Mouse (Mus musculus): ENCODE measurements at regions not wholly inside any gene's neighbourhood (a gene's known extent, or its start where the extent isn't known, plus 50 kb on each side); places are given as distances from the start of the nearest gene placed in this dataset.

GRCm38 (mm10) chr5:58740759-58741158 is 1023.0 kb downstream of the Pcdh7 start:
- 57% methylated on average over 1 of the region's 1 CpGs for WGBS
- Histone ChIP-seq H3K9ac (no peak overlapping the region), H3K4me2 (no peak overlapping the region), H3K4me1 (ENCODE audit: insufficient read depth) (no peaks in the 10 kb centered on the region), H3K9me3 (ENCODE audit: low read depth, low read length) (no peaks in the 10 kb centered on the region), H3K36me3 (ENCODE audit: insufficient read depth) (no peaks in the 10 kb centered on the region), H3K27ac (ENCODE audit: low read depth) (no peak overlapping the region), H3K27me3 (ENCODE audit: insufficient read depth, low read length) (no peaks in the 10 kb centered on the region), H3K4me3 (ENCODE audit: low read depth, low read length) (no peak overlapping the region)
- TF ChIP-seq CTCF (IDR thresholded peaks at IDR 0.05; ENCODE audit: low read depth): no peak
- DNase-seq (no peak), ATAC-seq (ENCODE audit: insufficient read depth) (no peak)

GRCm38 (mm10) chr5:58747684-58748083 is 1029.9 kb downstream of the Pcdh7 start:
- 18% methylated on average over 6 of the region's 6 CpGs for whole genome bisulfite sequencing

GRCm38 (mm10) chr5:58751777-58752176 is 1034.0 kb downstream of the Pcdh7 start:
- 71% methylated on average over 6 of the region's 6 CpGs for WGBS
- DNase-seq (no peak), ATAC-seq (ENCODE audit: insufficient read depth) (no peak)
- H3K4me1 ChIP-seq (ENCODE audit: insufficient read depth): no peaks in the 10 kb centered on the region
- H3K27ac ChIP-seq (ENCODE audit: low read depth): no peak overlapping the region
- H3K27me3 ChIP-seq (ENCODE audit: insufficient read depth, low read length): no peaks in the 10 kb centered on the region
- no peak overlapping the region for H3K4me2 ChIP-seq
- no peak overlapping the region for H3K4me3 ChIP-seq (ENCODE audit: low read depth, low read length)
- H3K36me3 ChIP-seq (ENCODE audit: insufficient read depth): no peaks in the 10 kb centered on the region
- no peaks in the 10 kb centered on the region for H3K9me3 ChIP-seq (ENCODE audit: low read depth, low read length)
- no peak for TF ChIP-seq CTCF (IDR thresholded peaks at IDR 0.05; ENCODE audit: low read depth)
- no peak overlapping the region for H3K9ac ChIP-seq

More at GRCm38 (mm10) chr5:58747684-58748083, 1029.9 kb downstream of the Pcdh7 start:
- Histone ChIP-seq H3K27me3 (ENCODE audit: insufficient read depth, low read length) (no peaks in the 10 kb centered on the region), H3K36me3 (ENCODE audit: insufficient read depth) (no peaks in the 10 kb centered on the region), H3K9me3 (ENCODE audit: low read depth, low read length) (no peaks in the 10 kb centered on the region), H3K27ac (ENCODE audit: low read depth) (no peak overlapping the region), H3K4me2 (no peak overlapping the region), H3K4me3 (ENCODE audit: low read depth, low read length) (no peak overlapping the region), H3K4me1 (ENCODE audit: insufficient read depth) (no peaks in the 10 kb centered on the region), H3K9ac (no peak overlapping the region)
- TF ChIP-seq CTCF (IDR thresholded peaks at IDR 0.05; ENCODE audit: low read depth): no peak
- DNase-seq: no peak
- no peak for ATAC-seq (ENCODE audit: insufficient read depth)

Measured in lung, embryonic 14.5 days (tissue).